Mouse (Mus musculus): ENCODE measurements around the gene Crnkl1.

GRCm38 (mm10) chr2:145903983-145904616 is 30.7 kb downstream of the Crnkl1 start:
- TF ChIP-seq ZNF384 (IDR thresholded peaks at IDR 0.05; ENCODE audit: low read depth, low read length) (no peak), CHD2 (IDR thresholded peaks at IDR 0.05; ENCODE audit: low read depth, low read length) (no peak), MAFK (IDR thresholded peaks at IDR 0.05; ENCODE audit: insufficient read depth, low read depth, low read length) (no peak), ZC3H11A (IDR thresholded peaks at IDR 0.05; ENCODE audit: borderline replicate concordance, low read depth, low read length) (no peak)

Measured in ES-E14 (cell line).